Mouse (Mus musculus): ENCODE results near the gene Coq6. TPM values are rescaled to one million over a fixed set of nuclear protein-coding genes. Genes with fewer than 3 reads are reported as not detected.

Coq6 gene
- polyA plus RNA-seq, 1 experiment from 2014 or later = 46.0 TPM

DNA sequence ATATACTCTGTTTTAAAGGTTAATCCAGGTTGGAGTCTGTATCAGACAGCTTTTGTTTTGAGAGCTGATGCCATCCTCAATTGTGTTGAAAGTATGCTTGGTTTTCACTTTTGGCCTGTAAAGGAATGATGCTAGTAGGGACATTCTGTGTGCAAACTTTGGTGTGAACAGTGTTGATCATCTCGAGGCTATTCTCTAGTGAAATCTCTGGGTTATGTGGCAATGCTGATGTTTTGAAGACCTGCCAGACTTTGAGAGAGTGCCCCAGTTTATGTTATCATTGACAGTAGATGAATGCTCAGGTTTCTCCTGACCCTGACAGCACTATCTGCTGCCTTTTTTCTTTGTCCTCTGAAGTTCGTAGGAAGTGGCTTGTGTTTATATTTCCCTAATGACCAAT lies 1.4 kb downstream of the Coq6 start:
- H3K4me1 ChIP-seq (ENCODE audit: control insufficient read depth, insufficient read depth, low read length) = peaks cover 5% of the 10 kb centered on the region; the same call in 1 of the 2 replicates
- 52% methylated on average over 2 of the region's 2 CpGs for WGBS
- no peak for DNase-seq (ENCODE audit: low spot score)
- H3K27me3 ChIP-seq (ENCODE audit: control insufficient read depth, insufficient read depth, low read length) = no peaks in the 10 kb centered on the region
- H3K36me3 ChIP-seq (ENCODE audit: control insufficient read depth, insufficient read depth, low read length) = no peaks in the 10 kb centered on the region; the same call in 1 of the 2 replicates
- no peak overlapping the region for H3K27ac ChIP-seq (replicated peaks; ENCODE audit: low read depth, low read length)
- no peaks in the 10 kb centered on the region for H3K9me3 ChIP-seq (ENCODE audit: control insufficient read depth, low read length)
- H3K9ac ChIP-seq (ENCODE audit: low read length) = peak overlapping the region; percentile 34; the same call in 1 of the 2 replicates
- peak overlapping the region; percentile 77 for H3K4me3 ChIP-seq (ENCODE audit: low read depth, low read length)
- no peak for ATAC-seq (ENCODE audit: insufficient number of reproducible peaks, low FRiP score, low TSS enrichment, low read depth)
- H3K4me2 ChIP-seq (ENCODE audit: low read depth, severe bottlenecking) = peak overlapping the region; percentile 87

DNA sequence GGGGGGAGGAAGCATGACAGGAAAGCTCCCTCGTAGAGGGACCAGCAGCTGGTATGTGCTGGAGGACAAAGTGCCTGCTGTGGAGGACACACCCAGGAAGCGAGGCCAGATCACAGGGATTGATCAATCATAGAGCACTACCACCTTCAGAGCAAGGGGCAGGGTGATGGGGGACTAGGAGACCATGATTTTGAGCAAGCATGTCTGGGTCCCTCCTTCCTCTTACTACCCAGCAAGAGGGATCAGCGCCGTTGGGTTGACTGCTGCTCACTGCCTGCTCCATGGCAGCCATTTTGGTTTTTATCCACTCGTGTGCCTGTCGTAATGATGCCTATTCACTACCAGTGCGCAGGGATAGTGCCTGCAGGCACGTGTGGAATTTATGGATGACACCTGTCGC lies 2.8 kb downstream of the Coq6 start:
- DNase-seq (ENCODE audit: low spot score) = no peak
- Histone ChIP-seq H3K4me2 (ENCODE audit: low read depth, severe bottlenecking) (no peak overlapping the region), H3K27ac (replicated peaks; ENCODE audit: low read depth, low read length) (no peak overlapping the region), H3K9me3 (ENCODE audit: control insufficient read depth, low read length) (no peaks in the 10 kb centered on the region), H3K36me3 (ENCODE audit: control insufficient read depth, insufficient read depth, low read length) (peaks cover 6% of the 10 kb centered on the region; the same call in 1 of the 2 replicates), H3K27me3 (ENCODE audit: control insufficient read depth, insufficient read depth, low read length) (no peaks in the 10 kb centered on the region), H3K4me1 (ENCODE audit: control insufficient read depth, insufficient read depth, low read length) (peaks cover 5% of the 10 kb centered on the region; the same call in 1 of the 2 replicates), H3K9ac (ENCODE audit: low read length) (no peak overlapping the region), H3K4me3 (ENCODE audit: low read depth, low read length) (no peak overlapping the region)
- ATAC-seq (ENCODE audit: insufficient number of reproducible peaks, low FRiP score, low TSS enrichment, low read depth) = no peak
- WGBS = 85% methylated on average over 9 of the region's 9 CpGs

DNA sequence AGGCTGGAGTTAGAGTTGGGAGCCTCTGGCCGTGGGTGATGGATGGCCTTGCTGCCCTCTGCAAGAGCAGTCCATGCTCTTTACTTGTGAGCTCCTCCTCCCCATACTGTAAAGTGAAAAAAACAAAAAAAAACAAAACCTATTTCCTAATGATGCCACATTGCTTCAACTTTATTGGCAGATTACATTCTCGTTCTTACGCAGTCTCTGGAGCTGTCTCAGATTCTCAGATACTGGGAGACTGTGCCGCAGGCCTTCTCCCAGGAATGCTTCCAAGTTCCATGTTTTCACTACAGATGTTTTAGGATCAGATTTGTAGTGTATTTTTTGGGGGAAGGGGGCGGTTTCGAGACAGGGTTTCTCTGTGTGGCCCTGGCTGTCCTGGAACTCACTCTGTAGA lies 3.7 kb downstream of the Coq6 start:
- H3K4me3 ChIP-seq (ENCODE audit: low read depth, low read length) = no peak overlapping the region
- peaks cover 10% of the 10 kb centered on the region; the same call in 1 of the 2 replicates for H3K36me3 ChIP-seq (ENCODE audit: control insufficient read depth, insufficient read depth, low read length)
- ATAC-seq (ENCODE audit: insufficient number of reproducible peaks, low FRiP score, low TSS enrichment, low read depth) = no peak
- H3K27ac ChIP-seq (replicated peaks; ENCODE audit: low read depth, low read length) = no peak overlapping the region
- 98% methylated on average over 6 of the region's 6 CpGs for WGBS
- DNase-seq (ENCODE audit: low spot score) = no peak
- no peaks in the 10 kb centered on the region for H3K27me3 ChIP-seq (ENCODE audit: control insufficient read depth, insufficient read depth, low read length)
- H3K4me1 ChIP-seq (ENCODE audit: control insufficient read depth, insufficient read depth, low read length) = peaks cover 5% of the 10 kb centered on the region; the same call in 1 of the 2 replicates
- no peak overlapping the region for H3K4me2 ChIP-seq (ENCODE audit: low read depth, severe bottlenecking)
- H3K9me3 ChIP-seq (ENCODE audit: control insufficient read depth, low read length) = no peaks in the 10 kb centered on the region
- no peak overlapping the region for H3K9ac ChIP-seq (ENCODE audit: low read length)

DNA sequence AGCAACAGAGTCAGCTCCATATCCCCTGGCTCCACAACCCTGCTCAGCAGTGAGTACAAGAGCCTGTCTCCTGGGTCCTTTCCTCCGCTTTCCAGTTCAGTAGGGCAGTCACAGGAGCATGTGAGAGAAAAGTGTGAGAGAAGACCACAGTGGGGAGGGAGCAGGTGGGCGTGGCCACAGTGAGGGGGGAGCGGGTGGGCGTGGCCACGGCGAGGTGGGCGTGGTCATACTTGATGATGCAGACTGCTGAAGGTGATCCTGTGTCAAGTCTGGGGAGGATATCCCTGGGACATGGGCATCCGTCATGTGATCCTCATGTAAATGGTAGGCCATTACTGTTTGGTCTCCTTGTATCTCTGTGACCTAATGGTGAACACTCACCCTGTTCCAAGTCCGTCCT lies 5.5 kb downstream of the Coq6 start:
- Histone ChIP-seq H3K27me3 (ENCODE audit: control insufficient read depth, insufficient read depth, low read length) (no peaks in the 10 kb centered on the region), H3K27ac (replicated peaks; ENCODE audit: low read depth, low read length) (no peak overlapping the region), H3K4me2 (ENCODE audit: low read depth, severe bottlenecking) (no peak overlapping the region), H3K36me3 (ENCODE audit: control insufficient read depth, insufficient read depth, low read length) (peaks cover 25% of the 10 kb centered on the region), H3K9me3 (ENCODE audit: control insufficient read depth, low read length) (no peaks in the 10 kb centered on the region), H3K4me3 (ENCODE audit: low read depth, low read length) (no peak overlapping the region), H3K4me1 (ENCODE audit: control insufficient read depth, insufficient read depth, low read length) (peaks cover 5% of the 10 kb centered on the region; the same call in 1 of the 2 replicates), H3K9ac (ENCODE audit: low read length) (no peak overlapping the region)
- no peak for DNase-seq (ENCODE audit: low spot score)
- WGBS = 60% methylated on average over 9 of the region's 9 CpGs
- no peak for ATAC-seq (ENCODE audit: insufficient number of reproducible peaks, low FRiP score, low TSS enrichment, low read depth)

DNA sequence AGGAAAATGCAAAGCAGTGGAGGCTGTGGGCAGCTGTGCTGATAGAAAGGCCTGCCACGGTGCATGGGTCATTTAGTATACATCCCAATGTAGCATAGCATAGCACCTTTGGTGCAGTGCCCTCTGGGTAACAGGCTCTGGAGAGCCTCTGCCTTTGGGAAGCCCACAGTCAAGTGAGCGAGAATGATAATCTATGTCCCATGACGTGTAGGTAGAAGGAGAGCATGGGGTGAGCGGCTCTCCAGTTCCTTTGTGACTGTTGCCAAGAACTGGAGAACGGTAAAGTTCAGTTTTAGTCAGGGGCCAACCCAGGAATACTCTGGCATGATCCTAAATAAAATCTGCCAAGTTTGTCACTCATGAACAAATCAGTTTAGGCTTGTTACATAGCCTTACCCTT lies 10.2 kb downstream of the Coq6 start:
- H3K27ac ChIP-seq (replicated peaks; ENCODE audit: low read depth, low read length) = no peak overlapping the region
- H3K9ac ChIP-seq (ENCODE audit: low read length) = no peak overlapping the region
- H3K9me3 ChIP-seq (ENCODE audit: control insufficient read depth, low read length) = no peaks in the 10 kb centered on the region
- H3K36me3 ChIP-seq (ENCODE audit: control insufficient read depth, insufficient read depth, low read length) = peaks cover 36% of the 10 kb centered on the region
- no peaks in the 10 kb centered on the region for H3K27me3 ChIP-seq (ENCODE audit: control insufficient read depth, insufficient read depth, low read length)
- ATAC-seq (ENCODE audit: insufficient number of reproducible peaks, low FRiP score, low TSS enrichment, low read depth) (no peak), DNase-seq (ENCODE audit: low spot score) (no peak)
- H3K4me3 ChIP-seq (ENCODE audit: low read depth, low read length) = no peak overlapping the region
- WGBS = 95% methylated on average over 5 of the region's 5 CpGs
- H3K4me2 ChIP-seq (ENCODE audit: low read depth, severe bottlenecking) = no peak overlapping the region
- no peaks in the 10 kb centered on the region for H3K4me1 ChIP-seq (ENCODE audit: control insufficient read depth, insufficient read depth, low read length)

DNA sequence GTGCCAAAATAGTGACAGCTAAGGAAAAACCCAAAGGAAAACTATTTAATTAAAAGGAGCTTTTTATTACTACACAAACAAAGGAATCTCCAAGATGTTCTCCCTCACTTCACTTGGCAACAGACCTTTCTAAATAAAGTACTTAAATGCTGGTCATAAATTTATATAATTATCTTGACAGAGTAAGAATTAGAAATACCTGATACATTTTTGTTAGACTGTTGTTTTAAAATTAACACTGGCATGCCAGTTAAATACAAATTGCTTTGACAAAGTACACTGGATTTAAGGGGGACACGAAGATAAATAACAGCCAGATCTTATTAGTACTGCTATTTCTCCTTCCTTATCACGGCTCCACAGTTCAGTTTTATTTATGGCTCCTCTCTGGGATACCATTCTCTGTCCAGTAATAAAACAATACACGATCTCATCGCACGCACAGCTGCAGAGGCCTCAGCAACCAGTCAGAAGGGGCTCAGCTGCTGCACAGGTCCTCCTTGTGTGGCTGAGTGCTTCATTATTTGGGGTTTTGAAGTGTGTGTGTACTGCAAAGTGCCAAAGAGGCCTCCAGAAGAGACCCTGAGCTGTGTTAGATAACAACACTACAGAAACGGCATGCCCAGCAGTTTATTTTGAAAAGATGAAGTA lies 12.5 kb downstream of the Coq6 start:
- ATAC-seq (ENCODE audit: insufficient number of reproducible peaks, low FRiP score, low TSS enrichment, low read depth) (no peak), DNase-seq (ENCODE audit: low spot score) (no peak)
- Histone ChIP-seq H3K4me2 (ENCODE audit: low read depth, severe bottlenecking) (no peak overlapping the region), H3K9ac (ENCODE audit: low read length) (no peak overlapping the region), H3K36me3 (ENCODE audit: control insufficient read depth, insufficient read depth, low read length) (peaks cover 32% of the 10 kb centered on the region), H3K27me3 (ENCODE audit: control insufficient read depth, insufficient read depth, low read length) (no peaks in the 10 kb centered on the region), H3K4me1 (ENCODE audit: control insufficient read depth, insufficient read depth, low read length) (no peaks in the 10 kb centered on the region), H3K9me3 (ENCODE audit: control insufficient read depth, low read length) (no peaks in the 10 kb centered on the region), H3K27ac (replicated peaks; ENCODE audit: low read depth, low read length) (no peak overlapping the region), H3K4me3 (ENCODE audit: low read depth, low read length) (no peak overlapping the region)
- WGBS = 88% methylated on average over 6 of the region's 6 CpGs

DNA sequence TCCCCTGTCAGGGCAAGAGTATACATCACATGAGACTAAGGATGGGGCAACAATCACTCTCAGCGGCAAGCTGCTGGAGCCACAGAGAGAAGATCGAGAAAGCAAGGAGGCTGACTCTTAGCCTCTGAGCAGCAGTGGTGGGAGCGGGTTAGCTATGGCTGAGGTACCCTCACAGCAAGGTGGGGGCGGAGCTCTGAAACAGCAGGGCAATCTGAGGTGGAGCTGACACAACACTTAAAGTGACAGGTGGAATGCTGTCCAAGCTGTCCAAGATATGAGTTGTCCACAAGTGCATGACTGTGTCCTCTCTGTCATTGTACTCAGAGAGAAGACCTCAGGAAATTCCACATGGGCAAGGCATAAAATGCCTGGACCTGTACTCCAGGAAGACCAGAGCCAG lies 20.9 kb downstream of the Coq6 start:
- no peaks in the 10 kb centered on the region for H3K27me3 ChIP-seq (ENCODE audit: control insufficient read depth, insufficient read depth, low read length)
- H3K36me3 ChIP-seq (ENCODE audit: control insufficient read depth, insufficient read depth, low read length) = no peaks in the 10 kb centered on the region
- no peaks in the 10 kb centered on the region for H3K9me3 ChIP-seq (ENCODE audit: control insufficient read depth, low read length)
- no peak overlapping the region for H3K4me3 ChIP-seq (ENCODE audit: low read depth, low read length)
- no peaks in the 10 kb centered on the region for H3K4me1 ChIP-seq (ENCODE audit: control insufficient read depth, insufficient read depth, low read length)
- no peak for ATAC-seq (ENCODE audit: insufficient number of reproducible peaks, low FRiP score, low TSS enrichment, low read depth)
- no peak for DNase-seq (ENCODE audit: low spot score)
- no peak overlapping the region for H3K27ac ChIP-seq (replicated peaks; ENCODE audit: low read depth, low read length)
- no peak overlapping the region for H3K4me2 ChIP-seq (ENCODE audit: low read depth, severe bottlenecking)
- H3K9ac ChIP-seq (ENCODE audit: low read length) = no peak overlapping the region
- WGBS = 85% methylated on average over 4 of the region's 4 CpGs

DNA sequence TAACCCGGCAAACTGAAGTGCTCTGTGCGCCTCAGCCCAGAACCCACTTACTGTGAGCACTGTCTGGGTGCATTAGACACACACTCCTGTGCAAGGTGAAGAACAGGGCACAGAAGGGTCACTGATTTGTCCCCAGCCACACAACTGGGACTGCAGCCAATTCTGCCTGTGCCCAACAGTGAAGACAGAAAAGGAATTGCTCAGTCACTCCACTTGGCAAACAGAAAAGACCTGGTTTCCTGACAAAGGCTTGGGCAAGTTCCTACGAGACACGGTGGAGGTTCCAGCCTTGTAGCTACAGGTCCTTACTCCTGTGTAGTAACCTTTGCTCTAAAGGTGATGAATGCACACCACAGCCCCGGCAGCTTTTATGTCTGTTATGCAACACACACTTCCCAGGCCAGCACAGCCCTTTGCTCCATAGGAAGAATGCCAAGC lies 23.2 kb downstream of the Coq6 start:
- no peaks in the 10 kb centered on the region for H3K36me3 ChIP-seq (ENCODE audit: control insufficient read depth, insufficient read depth, low read length)
- 80% methylated on average over 5 of the region's 5 CpGs for WGBS
- H3K9ac ChIP-seq (ENCODE audit: low read length) = no peak overlapping the region
- no peak overlapping the region for H3K4me2 ChIP-seq (ENCODE audit: low read depth, severe bottlenecking)
- no peaks in the 10 kb centered on the region for H3K27me3 ChIP-seq (ENCODE audit: control insufficient read depth, insufficient read depth, low read length)
- no peaks in the 10 kb centered on the region for H3K4me1 ChIP-seq (ENCODE audit: control insufficient read depth, insufficient read depth, low read length)
- no peak overlapping the region for H3K27ac ChIP-seq (replicated peaks; ENCODE audit: low read depth, low read length)
- H3K4me3 ChIP-seq (ENCODE audit: low read depth, low read length) = no peak overlapping the region
- no peak for DNase-seq (ENCODE audit: low spot score)
- ATAC-seq (ENCODE audit: insufficient number of reproducible peaks, low FRiP score, low TSS enrichment, low read depth) = no peak
- H3K9me3 ChIP-seq (ENCODE audit: control insufficient read depth, low read length) = no peaks in the 10 kb centered on the region

DNA sequence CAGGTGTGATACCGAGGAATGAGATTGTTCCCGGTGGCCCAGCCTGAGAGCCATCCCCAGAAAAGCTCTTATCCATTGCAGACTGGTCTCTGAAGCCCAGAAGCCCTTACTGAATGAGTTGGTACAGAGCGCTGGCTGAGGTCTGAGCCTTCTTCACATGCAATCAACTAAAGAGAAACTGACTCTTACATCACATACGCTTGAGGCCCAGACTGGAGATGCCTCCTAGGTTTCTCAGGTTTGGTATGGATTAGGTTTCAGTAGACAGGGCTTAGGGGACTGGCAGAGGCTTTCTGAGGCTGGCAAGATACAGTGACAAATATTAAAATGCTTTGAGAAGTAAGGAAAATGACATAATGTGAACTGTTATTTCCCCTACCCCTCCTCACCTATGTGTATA lies 24.0 kb downstream of the Coq6 start:
- no peaks in the 10 kb centered on the region for H3K9me3 ChIP-seq (ENCODE audit: control insufficient read depth, low read length)
- H3K36me3 ChIP-seq (ENCODE audit: control insufficient read depth, insufficient read depth, low read length) = no peaks in the 10 kb centered on the region
- no peak overlapping the region for H3K4me3 ChIP-seq (ENCODE audit: low read depth, low read length)
- H3K9ac ChIP-seq (ENCODE audit: low read length) = no peak overlapping the region
- H3K27me3 ChIP-seq (ENCODE audit: control insufficient read depth, insufficient read depth, low read length) = no peaks in the 10 kb centered on the region
- no peak overlapping the region for H3K4me2 ChIP-seq (ENCODE audit: low read depth, severe bottlenecking)
- ATAC-seq (ENCODE audit: insufficient number of reproducible peaks, low FRiP score, low TSS enrichment, low read depth) = no peak
- no peaks in the 10 kb centered on the region for H3K4me1 ChIP-seq (ENCODE audit: control insufficient read depth, insufficient read depth, low read length)
- WGBS = 96% methylated on average over 4 of the region's 4 CpGs
- DNase-seq (ENCODE audit: low spot score) = no peak
- no peak overlapping the region for H3K27ac ChIP-seq (replicated peaks; ENCODE audit: low read depth, low read length)
